Mouse (Mus musculus) ovary, adult 18-20 months (tissue): Measurements from ENCODE around the gene Cdk14.

Experiments
- DNase-seq: peaks from one replicate; pipeline ENCODE4 v3.0.0; 2022; ENCODE audit warnings: low spot score, mixed read lengths

The Cdk14 gene

DNA sequence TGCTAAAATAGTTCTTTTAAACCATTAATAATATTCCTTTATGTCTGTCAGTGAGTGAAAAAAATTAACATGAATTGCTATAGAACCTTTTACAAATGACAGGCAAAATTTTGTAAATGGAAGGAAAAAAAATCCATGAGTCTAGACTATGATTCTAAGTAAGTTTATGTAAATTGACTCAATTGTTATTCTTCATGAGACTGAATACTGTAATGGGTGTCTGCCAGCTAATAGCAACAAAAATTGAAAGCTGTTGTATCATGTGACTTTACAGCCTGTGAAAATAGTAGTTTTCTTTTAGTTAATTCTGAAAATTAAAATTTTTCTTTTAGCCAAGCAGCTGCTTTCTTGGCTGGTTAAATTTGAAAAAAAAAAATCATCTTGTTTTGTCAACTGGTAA lies 234.6 kb downstream of the Cdk14 start:
- DNase-seq = no peak

DNA sequence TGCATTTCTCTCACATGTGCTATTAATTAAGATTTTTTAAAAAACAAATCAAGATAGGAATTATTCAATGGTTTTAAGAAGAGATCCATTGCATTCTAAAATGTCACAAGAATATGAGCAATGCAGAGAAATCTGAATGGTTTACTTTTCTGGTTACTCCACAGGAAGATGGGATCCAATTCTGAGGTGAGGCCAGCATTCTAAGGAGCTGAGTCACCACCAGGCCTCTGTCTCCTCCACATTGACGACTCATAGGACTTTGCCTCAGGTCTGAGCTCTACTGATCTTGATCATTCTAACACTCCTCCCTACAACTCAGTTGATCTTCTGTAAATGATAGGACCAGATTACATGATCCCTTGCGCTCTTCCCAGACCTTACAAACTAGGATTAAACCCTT lies 239.4 kb downstream of the Cdk14 start:
- DNase-seq = no peak

DNA sequence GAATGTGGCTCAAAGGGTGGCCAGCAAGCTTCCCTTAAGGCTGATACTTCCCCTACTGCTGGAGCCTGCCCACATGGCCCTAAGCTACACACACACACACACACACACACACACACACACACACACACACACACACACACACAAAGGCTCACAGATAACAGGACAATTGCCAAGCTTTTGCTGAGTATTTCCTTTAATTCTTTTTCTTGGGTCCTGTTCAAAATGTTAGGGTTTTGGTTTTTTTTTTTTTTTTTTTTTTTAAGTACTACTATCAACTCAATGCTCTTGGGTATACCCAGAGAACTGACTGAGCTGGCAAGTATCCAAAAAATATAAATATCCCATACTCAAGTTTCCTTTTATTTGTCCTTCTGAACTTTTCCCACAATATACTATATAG lies 239.8 kb downstream of the Cdk14 start:
- no peak for DNase-seq

DNA sequence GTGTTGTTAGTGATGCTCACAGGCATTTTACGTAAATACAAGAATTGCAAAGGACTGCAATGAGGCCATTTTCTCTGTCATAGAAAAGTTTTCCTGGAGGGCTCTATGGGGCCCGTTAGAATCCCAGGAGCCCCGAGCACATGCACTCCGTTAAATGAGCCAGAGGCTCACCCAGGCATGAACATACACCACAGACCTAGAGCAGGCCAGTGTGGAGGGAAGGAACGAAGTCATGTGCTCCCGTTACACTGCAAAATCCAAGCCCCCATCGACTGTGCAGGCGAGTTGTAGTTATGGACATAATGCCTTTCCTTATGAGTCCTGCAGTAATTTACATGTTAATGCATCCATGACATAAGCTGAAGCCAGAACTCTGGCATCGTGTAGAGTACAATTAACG lies 244.1 kb downstream of the Cdk14 start:
- DNase-seq = no peak

DNA sequence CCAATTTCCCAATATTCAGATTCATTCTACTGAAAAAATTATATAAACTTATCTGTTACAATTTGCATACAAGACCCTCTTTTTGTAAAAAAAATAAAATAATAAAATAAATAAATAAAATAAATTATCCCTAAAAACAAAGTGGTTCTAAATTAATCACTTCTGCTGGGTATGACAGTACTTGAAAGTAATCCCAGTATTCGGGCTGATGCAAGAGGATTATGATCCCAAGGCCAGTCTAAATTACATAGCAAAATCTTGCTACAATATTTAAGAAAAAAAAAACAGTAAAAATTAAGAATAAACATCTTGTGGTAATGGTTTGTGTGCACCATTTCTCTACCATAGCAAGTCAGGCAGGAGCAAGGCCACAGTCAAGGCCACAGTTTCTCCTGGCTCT lies 244.5 kb downstream of the Cdk14 start:
- no peak for DNase-seq

DNA sequence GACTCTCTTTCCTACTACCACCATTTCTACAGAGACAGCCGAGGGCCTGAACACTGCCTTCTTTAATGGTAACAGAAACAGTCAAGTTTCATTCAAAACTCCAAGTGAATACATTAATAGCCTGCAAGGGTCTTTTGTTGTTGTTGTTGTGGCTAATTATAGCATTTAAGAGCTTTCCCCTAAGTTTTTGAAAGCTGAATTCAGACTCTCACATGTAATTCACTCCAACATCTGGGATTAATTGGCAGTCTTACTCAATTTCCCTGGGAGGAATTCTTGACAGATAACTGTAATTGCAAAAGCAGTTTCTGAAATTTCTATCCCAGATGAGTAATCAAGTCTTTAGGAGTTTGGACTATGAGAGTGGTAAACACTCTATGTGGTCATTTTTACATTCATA lies 245.0 kb downstream of the Cdk14 start:
- no peak for DNase-seq

DNA sequence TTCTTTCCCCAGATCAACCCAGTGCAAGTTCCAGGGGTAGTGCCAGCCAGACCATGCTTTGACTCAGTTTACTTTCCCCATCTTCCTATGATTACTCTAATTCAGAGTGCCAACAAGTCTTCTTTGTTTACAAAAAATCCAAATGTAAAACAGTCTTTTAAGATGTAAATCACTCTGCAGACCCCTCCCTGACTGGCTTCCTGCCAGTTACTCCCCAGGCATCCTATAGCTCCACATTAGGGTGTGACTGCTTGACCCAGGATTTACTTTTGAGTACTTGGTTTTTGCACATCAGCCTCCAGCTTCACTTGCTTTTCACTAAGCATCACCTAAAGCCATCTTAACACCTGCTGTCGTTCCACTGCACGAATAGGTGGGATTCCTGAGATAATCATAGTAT lies 254.0 kb downstream of the Cdk14 start:
- no peak for DNase-seq

DNA sequence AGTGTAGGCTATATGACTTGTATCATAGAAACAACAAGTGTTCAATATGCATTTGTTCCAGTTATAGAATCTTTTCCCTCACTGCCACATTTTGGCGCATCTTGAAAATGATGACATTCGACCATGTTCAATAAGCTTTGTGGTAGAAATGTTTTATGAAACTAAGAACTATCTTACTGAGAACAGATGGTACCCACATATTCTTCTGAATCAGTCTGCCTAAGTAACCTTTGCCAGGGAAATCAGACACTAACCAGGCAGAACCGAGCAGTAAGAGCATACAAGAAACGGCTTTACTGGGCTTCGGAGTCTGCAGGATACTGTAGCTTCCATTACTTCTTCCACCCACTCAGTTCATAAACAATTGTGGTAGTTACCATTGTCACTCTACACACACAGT lies 255.8 kb downstream of the Cdk14 start:
- no peak for DNase-seq

DNA sequence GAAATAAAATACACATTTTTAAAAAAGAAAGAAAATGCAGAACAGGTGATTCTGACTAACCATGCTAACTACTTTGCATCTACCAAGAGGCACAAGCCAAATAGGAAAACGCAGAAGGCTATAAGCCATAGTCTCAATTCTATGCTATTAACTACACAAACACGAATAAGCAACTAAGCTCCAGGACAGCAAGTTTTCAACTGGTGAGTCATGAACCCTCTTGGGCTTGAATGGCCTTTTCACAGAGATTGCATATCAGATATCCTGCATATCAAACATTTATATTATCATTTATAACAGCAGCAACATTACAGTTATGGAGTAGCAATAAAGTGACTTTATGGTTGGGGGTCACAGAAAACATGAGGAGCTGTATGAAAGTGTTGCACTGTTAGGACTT lies 256.3 kb downstream of the Cdk14 start:
- DNase-seq = no peak

DNA sequence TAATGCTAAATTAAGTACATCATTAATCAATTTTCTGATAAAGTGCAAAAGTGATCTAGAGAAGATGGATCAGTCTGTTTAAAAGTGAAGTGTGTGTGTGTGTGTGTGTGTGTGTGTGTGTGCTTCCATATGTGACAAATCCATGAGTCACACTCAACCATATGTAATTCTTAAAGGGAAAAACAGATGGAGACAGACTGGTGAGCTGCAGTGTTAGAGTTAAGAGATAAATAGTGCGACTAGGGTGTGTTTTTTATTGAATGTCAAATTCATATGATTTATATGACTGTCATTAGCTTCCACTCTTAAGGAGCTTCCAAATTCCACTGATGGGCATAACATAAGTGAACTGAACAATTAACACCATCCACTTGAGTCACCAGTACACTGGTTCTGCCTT lies 260.6 kb downstream of the Cdk14 start:
- DNase-seq = no peak

DNA sequence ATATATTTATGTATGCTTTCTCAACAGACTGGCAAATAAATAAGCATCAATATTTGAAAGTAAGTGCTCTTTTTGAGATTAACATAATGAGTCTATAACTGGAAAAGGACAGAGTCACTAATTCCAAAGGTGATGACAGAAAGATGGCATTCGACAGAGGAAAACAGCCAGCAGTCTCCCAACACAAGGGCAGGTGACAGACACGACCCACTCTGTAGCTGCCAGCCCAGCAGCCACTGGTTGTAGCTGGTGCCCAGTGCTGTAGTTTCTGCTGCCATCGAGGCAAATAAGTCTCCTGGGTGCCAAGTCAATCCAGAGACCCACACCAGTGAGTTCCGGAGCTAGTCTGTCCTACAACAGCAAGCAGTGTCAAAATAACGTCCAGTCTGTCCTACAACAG lies 280.3 kb downstream of the Cdk14 start:
- no peak for DNase-seq

DNA sequence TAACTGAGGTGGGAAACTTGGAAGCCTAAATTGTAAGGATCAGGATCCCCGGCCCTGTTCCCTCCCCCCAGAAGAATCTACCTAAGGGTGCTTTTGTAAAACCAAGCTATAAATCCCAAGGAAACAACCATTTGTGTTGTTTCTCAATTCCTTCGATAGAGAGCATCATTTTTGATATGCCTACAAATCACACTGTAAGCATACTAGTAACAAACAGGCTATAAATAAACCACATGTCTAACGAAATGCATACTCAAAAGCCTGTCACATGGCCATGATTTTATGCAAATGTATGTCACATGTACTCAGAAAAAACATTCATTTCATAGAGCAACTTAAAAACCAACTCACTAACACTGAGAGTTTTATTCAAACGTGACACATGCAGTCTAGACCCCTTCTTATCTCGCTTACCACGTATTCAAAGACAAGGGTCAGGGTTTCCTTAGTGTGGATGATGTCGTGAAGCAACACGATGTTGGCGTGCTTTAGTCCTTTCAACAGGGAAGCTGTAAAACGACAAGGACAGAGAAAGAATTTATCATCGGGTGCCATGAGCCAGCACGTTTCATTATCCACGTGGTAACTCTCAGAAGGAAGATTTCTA lies 285.1 kb downstream of the Cdk14 start:
- DNase-seq = no peak

DNA sequence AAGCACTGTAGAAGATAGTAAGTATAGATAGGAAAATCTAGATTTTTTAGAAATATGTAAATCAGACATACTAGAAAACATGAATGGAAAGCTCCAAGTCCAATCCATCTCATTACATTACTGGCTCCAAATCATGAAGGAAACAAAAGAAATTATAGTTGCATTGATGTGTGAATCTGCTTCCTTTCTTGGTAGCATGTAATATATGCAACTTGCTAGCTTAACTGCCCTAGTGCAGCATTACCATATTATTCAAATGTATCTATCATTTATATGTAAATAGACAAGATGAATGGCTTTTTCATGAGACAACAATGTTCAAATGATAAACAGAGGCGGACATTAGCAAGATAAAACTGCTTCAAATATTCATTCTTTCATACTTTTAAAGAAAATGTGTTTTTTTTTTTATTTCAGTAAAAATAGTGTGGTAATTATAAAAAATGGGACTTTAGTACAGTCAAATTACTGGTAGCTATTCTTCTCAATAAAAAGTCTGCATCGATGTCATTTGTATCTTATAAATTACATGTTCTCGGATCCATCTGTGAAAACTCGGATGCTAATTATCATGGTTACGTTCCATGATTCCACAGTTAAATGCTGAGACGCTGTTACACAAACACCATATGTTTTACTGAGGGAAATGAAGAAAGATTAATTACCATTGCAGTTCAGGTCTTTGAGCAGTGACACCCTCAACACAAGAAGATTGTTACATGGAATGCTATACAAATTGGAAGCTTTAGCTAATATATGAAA lies 285.8 kb downstream of the Cdk14 start:
- DNase-seq = no peak

DNA sequence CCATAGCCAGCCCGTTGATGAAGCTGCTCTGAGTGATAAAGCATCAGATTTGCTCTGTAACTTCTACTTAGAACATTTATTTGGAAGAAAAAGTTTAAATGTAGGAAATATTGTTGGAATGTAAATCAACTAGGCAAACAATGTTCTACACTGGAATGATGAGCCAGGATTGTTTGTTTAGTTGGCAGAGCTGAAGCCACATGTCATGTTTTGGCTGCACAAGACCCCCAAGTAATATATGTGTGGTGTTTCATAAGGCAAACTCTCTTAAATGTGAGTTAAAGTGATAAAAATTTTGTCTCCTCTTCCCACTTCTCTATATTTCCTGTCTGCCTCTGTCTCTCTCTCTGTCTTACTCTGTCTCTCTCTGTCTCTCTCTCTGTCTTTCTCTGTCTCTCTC lies 291.3 kb downstream of the Cdk14 start:
- no peak for DNase-seq

DNA sequence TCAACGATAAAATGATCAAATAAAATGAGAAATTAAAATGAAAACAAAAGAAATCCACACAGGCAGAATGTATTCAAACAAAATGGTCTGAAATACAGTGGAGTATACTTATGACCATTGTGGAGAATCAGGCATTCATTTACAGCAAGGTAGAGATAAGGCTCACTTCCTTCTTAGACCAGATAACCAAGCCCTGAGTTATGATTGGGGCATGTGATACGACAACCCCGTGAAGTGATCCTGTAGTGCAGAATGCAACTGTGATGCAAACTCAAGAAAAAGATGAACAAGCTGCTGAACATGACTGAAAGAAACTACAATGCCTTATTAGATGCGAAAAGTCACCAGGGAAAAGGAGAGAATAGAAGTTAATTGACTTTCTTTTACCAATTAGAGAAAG lies 295.5 kb downstream of the Cdk14 start:
- DNase-seq = no peak

DNA sequence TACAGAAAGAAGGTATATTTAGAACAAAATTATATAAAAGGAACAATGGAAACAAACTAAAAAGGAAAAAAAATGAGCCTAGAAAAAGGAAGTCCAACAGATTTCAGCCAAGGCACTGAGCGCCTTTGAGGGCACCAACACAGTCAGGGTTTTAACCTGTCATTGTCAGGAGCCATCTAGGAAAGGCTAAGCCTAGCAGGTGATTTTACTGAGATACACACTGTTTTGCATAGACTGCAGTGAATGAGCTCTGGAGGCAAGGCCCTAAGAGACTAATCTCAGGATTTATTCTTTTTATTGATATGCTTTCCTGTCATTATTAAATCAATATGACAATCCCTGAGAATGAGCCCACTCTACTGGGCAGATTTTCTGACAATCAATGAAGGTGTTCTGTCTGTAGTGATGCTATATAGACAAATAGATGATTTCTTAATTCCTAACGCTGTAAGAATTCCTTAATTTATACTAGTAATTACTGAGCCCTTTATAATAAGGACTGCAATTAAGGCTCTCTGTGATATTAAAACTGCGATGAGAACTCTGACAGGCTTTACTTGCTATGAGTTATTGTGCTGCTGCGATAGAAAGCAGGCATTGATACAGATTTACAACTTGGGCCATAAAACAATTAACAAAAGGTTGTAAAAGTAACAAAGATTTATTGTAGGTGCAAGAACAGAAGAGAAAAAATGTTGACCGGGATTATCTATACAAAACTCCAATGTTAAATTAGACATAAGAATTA lies 303.2 kb downstream of the Cdk14 start:
- no peak for DNase-seq

DNA sequence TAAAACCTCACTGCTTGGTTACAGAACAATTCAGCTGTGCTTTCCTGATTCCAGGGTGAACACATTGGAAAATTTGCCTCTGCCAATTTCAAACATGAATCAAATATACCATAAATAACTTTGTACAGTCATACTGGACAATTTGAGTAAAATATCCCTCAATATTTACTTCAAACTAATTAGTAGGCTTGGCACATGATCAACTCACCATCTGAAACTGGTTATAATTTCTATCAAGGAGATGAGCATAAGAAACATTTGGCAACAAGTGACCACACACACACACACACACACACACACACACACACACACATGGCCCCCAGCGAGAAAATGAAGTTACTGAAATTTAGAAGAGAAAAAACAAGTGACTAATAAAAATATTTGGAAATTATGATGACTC lies 304.6 kb downstream of the Cdk14 start:
- DNase-seq = no peak

DNA sequence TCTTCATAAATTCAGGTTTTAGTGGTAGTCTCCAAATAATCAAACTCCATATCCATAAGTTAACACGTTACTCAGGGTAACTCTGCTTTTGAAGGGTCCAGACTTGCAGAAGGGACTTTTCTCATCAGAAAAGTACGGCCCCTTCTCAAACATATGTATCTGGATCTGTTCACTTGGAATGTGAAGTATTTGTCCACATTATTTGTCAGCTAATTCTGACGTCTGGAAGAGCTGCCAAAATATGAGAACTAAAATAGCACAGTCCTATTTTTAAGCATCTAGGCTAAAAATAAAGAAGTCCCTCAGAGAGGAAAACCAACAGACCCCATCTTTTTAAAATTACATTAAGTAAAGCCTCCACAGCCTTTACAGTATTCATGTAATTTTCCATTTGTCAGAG lies 310.5 kb downstream of the Cdk14 start:
- no peak for DNase-seq

DNA sequence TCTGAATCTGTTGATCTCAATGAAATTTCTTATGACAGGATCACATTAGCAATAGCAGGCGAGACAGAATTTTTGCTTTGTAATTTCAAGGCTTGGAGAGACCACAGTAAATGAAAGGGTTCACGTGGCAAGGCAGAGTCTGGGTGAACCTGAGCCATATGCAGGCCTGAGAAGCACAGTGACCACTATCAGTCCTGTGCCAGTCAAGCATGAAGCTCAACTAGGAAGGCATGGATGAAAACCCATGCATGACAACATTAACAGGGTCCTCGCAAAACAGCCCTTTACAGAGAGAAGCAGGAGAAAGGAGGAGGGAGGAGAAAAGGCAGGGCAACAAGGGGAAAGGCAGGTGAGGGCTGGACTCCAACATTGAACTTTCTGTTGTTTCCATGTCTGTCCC lies 311.1 kb downstream of the Cdk14 start:
- DNase-seq = no peak

DNA sequence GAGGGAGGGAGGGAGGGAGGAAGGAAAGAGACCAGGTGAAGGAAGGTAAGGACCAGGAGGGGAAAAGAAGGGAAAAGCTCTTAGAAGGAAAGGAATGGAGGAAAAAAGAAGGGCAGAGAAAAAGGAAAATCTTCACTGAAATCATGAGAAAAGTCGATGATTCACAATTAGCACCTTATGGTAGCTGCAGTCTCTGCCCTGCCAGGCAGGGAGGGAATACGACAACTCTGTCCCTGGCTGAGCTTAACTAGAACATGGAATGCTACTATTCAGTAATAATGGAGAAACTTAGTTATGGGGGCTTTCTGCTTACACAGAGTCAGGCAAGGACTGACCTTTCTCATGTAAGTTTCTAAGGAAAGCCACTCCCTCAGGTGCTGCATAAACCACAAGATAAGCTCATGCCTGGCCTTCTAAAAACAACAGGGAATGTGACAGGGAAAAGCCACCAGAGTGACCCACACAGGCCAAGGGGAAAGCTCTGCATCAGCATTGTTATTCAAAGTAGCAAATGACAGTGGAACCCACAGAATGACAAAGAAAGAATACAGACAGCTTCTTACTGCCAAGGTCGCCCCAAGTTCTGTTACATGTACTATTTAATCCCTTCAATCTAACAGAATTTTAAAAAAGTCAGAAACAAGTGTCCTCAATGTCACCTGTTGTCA lies 323.7 kb downstream of the Cdk14 start:
- DNase-seq = no peak

DNA sequence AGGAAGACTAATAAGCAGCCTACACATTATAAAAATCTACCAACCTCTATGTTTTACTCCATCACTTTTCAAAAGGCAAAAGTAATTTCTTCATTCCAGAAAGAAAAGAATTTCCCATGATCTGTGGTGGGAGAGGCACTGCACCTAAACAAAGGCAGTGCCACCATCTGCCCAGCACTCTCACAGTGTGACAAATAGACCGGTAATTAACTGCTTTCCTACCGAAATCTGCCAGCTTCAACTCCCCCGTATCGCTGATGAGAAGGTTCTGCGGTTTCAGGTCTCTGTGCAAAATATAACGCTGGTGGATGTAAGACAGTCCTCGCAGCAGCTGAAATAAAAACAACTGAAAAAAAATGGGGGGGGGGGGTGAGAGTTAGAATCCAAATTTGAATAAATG lies 327.4 kb downstream of the Cdk14 start:
- DNase-seq = no peak

DNA sequence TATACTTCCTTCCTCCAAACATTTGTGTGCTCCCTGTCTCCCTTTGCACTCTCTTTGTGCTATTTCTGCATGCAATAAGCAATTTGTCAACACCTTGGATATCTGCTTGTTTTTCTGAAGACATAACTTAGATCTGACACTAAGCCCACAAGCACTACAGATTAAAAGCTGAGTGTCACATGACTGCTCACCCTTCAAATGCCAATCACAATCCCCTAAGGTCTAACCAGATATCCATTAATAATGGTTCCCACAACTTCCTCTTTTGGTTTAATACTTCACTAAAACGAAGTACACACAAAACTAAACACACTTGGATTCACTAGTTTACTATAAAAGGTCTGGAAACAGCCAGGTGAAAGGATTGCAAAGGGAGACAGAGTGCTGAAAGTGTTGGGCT lies 348.6 kb downstream of the Cdk14 start:
- DNase-seq = no peak

DNA sequence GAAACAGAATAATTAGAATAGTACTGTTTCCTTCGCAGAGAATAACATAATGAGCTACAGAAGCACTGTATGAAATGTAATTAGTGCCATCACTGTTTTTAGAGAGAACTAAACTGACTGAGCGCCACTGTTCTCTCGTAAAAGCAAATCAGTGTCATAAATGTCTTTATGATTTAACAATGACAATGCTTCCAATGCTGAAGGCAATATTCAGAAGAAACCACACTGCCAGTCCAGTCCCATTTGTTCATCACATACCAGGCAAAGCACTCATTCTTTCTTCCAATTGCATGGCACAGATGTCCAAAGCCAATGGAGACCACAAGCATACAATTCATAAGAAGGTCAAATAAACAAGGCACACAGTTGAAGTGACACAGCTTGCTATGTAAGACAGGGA lies 355.4 kb downstream of the Cdk14 start:
- DNase-seq = no peak
